Mouse (Mus musculus): ENCODE data around the gene Bbs4.

DNA sequence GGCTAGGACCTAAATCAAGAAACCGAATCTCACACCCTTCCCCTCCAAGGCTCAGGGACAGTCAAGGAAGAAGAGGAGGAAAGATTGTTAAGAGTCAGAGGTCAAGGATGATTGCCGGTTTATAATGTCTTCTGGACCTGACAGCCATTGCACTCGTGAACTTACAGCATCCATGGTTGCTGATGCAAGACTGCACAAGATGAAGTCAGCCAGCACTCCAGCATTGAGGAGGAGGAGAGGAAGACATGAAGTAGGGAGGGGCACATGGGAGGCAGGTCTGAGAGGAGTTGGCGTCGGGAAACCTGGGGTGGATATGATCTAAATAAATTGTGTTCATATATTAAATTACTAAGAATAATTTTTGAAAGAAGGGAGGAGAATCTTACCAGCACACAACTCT lies 74.6 kb downstream of the Bbs4 start:
- no peak for TF ChIP-seq CTCF (IDR thresholded peaks at IDR 0.05 in 2 of 3, conservative IDR thresholded peaks at IDR 0.05 in 1 of 3; ENCODE audit: control insufficient read depth in 1 of 3, insufficient read depth in 1 of 3, low read depth in 2 of 3, low read length in 3 of 3, poor library complexity in 1 of 3, severe bottlenecking in 1 of 3)
- TF ChIP-seq CHD2 (IDR thresholded peaks at IDR 0.05; ENCODE audit: low read length), result no peak
- no peak for TF ChIP-seq POLR2A (IDR thresholded peaks at IDR 0.05; ENCODE audit: control insufficient read depth in 1 of 2, insufficient read depth in 1 of 2, low read depth in 1 of 2, low read length in 2 of 2, poor library complexity in 1 of 2)
- TF ChIP-seq KAT2A (conservative IDR thresholded peaks at IDR 0.05; ENCODE audit: low read depth, low read length), result no peak
